In genomic region chr11:89298285-89299010, GRCm38 (mm10) we compare ENCODE assay signal across 10 mouse cellular contexts. TPM values are rescaled to one million over a fixed set of nuclear protein-coding genes. Genes with fewer than 3 reads are reported as not detected.
A peak's percentile ranks its signal among the peaks of the same experiment; 100 is the strongest.
DNase-seq lines count a peak whose midpoint lies in the region; ATAC-seq lines count a peak whose summit lies in the region.
"Had no signal": no experiment of that assay in that cellular context is flagged by ENCODE, and none has a peak within 500 bp of the region (broad histone marks: within the 10 kb centered on the region; RNA-seq: fewer than 3 reads in every experiment).

No protein-coding gene starts in this region.

- under 1% methylated on average over 41 of the region's 51 CpGs for WGBS in embryonic facial prominence, embryonic 13.5 days
- WGBS in hindbrain, embryonic 14.5 days = 0% methylated on average over 37 of the region's 51 CpGs
- WGBS in liver, embryonic 12.5 days (ENCODE audit: insufficient replicate concordance) = under 1% methylated on average over 41 of the region's 51 CpGs

- peak overlapping the region; percentile 41 for H3K9ac ChIP-seq in embryonic facial prominence, embryonic 13.5 days
- H3K9ac ChIP-seq in hindbrain, embryonic 14.5 days = peak overlapping the region; percentile 45
- H3K9ac ChIP-seq in liver, embryonic 12.5 days = no peak overlapping the region

- DNase-seq in left cerebral cortex, adult 18-20 months (ENCODE audit: low spot score in 2 of 2) = peak; percentile 14 to 18
- no peak for DNase-seq in left cerebral cortex, adult 9 months (ENCODE audit: low spot score in 2 of 2)
- peak; percentile 67 for DNase-seq in R1 (ENCODE audit: low read depth, low spot score)
- peak; percentile 71 for DNase-seq in hindbrain, embryonic 14.5 days (ENCODE audit: low spot score)
- DNase-seq in retina, embryonic 14.5 days (ENCODE audit: low spot score) = peak; percentile 79

- no peaks in the 10 kb centered on the region for H3K9me3 ChIP-seq in embryonic facial prominence, embryonic 13.5 days
- H3K9me3 ChIP-seq in hindbrain, embryonic 14.5 days (ENCODE audit: control insufficient read depth, low read length) = no peaks in the 10 kb centered on the region
- no peaks in the 10 kb centered on the region for H3K9me3 ChIP-seq in liver, embryonic 12.5 days (replicated peaks)

- peak overlapping the region; percentile 88 for H3K27ac ChIP-seq in embryonic facial prominence, embryonic 13.5 days
- peak overlapping the region; percentile 60; the same call in 1 of the 2 replicates for H3K27ac ChIP-seq in hindbrain, embryonic 14.5 days
- no peak overlapping the region for H3K27ac ChIP-seq in liver, embryonic 12.5 days

- peak; percentile 66 for ATAC-seq in embryonic facial prominence, embryonic 13.5 days (ENCODE audit: insufficient number of reproducible peaks, insufficient read depth, low FRiP score, low TSS enrichment, low read depth)
- peak; percentile 51; the same call in 1 of the 2 replicates for ATAC-seq in hindbrain, embryonic 14.5 days (ENCODE audit: low FRiP score)
- no peak for ATAC-seq in liver, embryonic 12.5 days
- no peak for ATAC-seq in activated CD4-positive, CD25-positive, alpha-beta regulatory T cell, adult 4 months

- no peaks in the 10 kb centered on the region for H3K36me3 ChIP-seq in embryonic facial prominence, embryonic 13.5 days
- H3K36me3 ChIP-seq in hindbrain, embryonic 14.5 days (replicated peaks; ENCODE audit: control insufficient read depth, insufficient read depth) = no peaks in the 10 kb centered on the region
- no peaks in the 10 kb centered on the region for H3K36me3 ChIP-seq in liver, embryonic 12.5 days

- peak overlapping the region; percentile 91 for H3K4me2 ChIP-seq in embryonic facial prominence, embryonic 13.5 days
- peak overlapping the region; percentile 93 for H3K4me2 ChIP-seq in hindbrain, embryonic 14.5 days (replicated peaks)
- peak overlapping the region; percentile 55 for H3K4me2 ChIP-seq in liver, embryonic 12.5 days

- peaks cover 28% of the 10 kb centered on the region for H3K4me1 ChIP-seq in embryonic facial prominence, embryonic 13.5 days
- H3K4me1 ChIP-seq in hindbrain, embryonic 14.5 days (replicated peaks; ENCODE audit: control insufficient read depth, insufficient read depth, low read length) = peaks cover 18% of the 10 kb centered on the region
- 0 out of 2 replicates have a peak, but pooled peaks cover 6% of the 10 kb centered on the region for H3K4me1 ChIP-seq in liver, embryonic 12.5 days

- peaks cover 10% of the 10 kb centered on the region for H3K27me3 ChIP-seq in embryonic facial prominence, embryonic 13.5 days
- no peaks in the 10 kb centered on the region; the same call in 1 of the 2 replicates for H3K27me3 ChIP-seq in hindbrain, embryonic 14.5 days (ENCODE audit: control insufficient read depth, insufficient read depth, low read length)
- peaks cover 85% of the 10 kb centered on the region for H3K27me3 ChIP-seq in liver, embryonic 12.5 days (replicated peaks)

- H3K4me3 ChIP-seq in embryonic facial prominence, embryonic 13.5 days = peak overlapping the region; percentile 73
- peak overlapping the region; percentile 41 for H3K4me3 ChIP-seq in hindbrain, embryonic 14.5 days (replicated peaks; ENCODE audit: low read length)
- H3K4me3 ChIP-seq in liver, embryonic 12.5 days = peak overlapping the region; percentile 31
- H3K4me3 ChIP-seq: erythroblast, embryonic 14.5 days had no signal

RNA-seq across cellular contexts. Expression of gene Nog, which starts 3.7 kb away (rescaled TPM):
- total RNA-seq in left cerebral cortex, adult 18-20 months (2021) = 10 to 100 TPM; 13.3 to 15.0 TPM
- 6.3 and 6.5 TPM in 2 replicates for polyA plus RNA-seq in embryonic facial prominence, embryonic 13.5 days (2015; fragmentation: Nextera tagmentation; extraction: Ambion mirVana)
- 4.0 and 6.1 TPM in 2 replicates for polyA plus RNA-seq in hindbrain, embryonic 14.5 days (2014; fragmentation: Nextera tagmentation; extraction: Ambion mirVana)
- 0.20 and 0.23 TPM in 2 replicates for polyA plus RNA-seq in liver, embryonic 12.5 days (2016; fragmentation: Nextera tagmentation; extraction: Ambion mirVana)
- not detected for polyA plus RNA-seq in activated CD4-positive, CD25-positive, alpha-beta regulatory T cell, adult 4 months (2017; shearing (Covaris generic))
- polyA plus RNA-seq: erythroblast, embryonic 14.5 days; testis, adult 2 months had no signal

Comparison
In these comparisons a context has a peak if more than half of its experiments do, and no peak if none do; other contexts are left out.
1. DNase-seq: peak in left cerebral cortex, adult 18-20 months (2 of 2), R1 (single experiment), hindbrain, embryonic 14.5 days (single experiment) and retina, embryonic 14.5 days (single experiment); none in left cerebral cortex, adult 9 months (0 of 2).
2. ATAC-seq: peak in embryonic facial prominence, embryonic 13.5 days (single experiment) and hindbrain, embryonic 14.5 days (single experiment); none in liver, embryonic 12.5 days (single experiment) and activated CD4-positive, CD25-positive, alpha-beta regulatory T cell, adult 4 months (single experiment).
3. Peak in every context shown above with its lines, with median percentiles within 50 percentile points of each other: H3K4me2 ChIP-seq and H3K4me3 ChIP-seq.